Mouse (Mus musculus): Measurements from ENCODE around the gene Gm17387.
"Not testable (repeated sequence)": the region's sequence is repeated elsewhere in the genome, so short reads cannot be mapped to it uniquely, and the experiment has no call there.

The Gm17387 gene

DNA sequence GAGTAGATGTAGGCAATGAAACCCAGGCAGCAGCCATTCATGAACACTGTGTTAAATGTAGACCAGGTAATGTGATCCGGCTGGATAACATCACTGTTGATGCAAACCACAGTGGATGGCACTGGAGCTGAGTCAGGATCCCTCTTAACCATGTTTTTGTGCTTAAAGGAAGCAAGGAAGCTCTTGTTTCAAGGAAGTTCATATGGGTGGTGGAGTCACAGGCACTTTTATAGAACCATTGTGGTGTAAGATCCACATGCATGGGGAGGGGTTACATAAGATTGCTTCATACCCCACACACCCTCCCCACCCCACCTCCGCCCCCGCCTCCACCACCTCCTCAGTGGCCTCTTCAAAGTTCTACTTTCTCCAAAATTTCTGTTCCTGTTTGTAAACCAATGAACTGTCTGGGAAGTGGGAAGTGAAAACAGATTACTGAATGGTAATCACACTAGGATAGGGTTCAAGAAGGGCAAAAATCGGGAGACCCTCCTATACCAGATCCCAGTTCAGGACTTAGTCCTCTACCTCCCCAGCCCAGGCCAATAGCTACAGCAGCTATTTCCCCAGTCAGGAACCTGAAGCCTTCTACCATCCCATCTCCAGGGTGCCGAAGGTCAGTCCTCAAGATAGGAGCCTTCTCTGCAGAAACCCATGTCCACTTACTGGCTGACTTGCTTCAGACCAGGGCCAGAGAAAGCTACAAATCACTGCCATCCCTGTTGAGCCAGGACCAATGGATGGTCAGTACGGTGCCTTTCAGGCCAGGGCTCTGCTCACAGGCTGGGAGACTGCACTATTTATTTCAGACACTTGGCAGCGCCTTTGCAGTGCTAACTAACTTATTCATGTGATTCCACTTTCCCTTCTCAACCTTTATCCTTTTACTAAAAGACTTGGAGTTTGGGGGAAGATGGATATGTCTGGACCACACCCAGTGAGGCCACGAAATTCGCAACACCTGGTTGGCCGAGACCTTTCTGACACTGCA is 11.9 kb upstream of the Gm17387 start:
- no peak for DNase-seq (ENCODE audit: low spot score)

DNA sequence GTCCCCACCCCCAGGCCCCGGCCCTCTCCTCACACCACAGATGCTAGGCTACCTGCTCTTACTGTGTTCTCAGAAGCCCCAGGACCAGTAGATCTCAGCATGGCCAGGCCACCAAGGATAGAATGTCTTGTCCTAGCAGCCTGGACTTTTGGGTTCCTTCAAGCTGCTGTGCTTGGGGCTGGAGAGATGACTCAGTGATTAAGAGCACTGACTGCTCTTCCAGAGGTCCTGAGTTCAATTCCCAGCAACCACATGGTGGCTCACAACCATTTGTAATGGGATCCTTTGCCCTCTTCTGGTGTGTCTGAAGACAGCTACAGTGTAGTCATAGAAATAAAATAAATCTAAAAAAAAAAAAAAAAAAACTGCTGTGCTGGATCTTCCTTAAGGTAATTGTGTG is 11.1 kb upstream of the Gm17387 start, which contains the start of gene Ifitm6:
Ifitm6 (minus strand) TSS at position 101 of the 400 bp plus-strand sequence.
- not testable (repeated sequence) for DNase-seq (ENCODE audit: low spot score)

DNA sequence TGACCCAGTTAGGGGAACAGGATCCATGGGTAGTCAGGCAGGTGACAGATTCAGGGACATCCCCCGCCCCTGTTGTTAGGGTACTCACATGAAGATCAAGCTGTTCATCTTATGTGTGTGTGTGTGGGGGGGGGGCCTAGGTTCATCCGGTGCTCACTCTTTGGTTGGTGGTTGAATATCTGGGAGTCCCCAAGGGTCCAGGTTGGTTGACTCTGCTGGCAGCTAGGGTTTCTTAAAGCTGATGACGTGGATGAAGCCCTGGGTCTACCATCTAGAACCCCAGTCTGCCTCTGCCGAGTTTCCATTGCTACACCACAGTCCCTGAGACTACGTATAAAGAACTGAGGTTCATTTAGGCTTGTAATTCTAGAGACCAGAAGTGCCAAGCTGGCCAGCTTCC is 9.9 kb upstream of the Gm17387 start:
- no peak for DNase-seq (ENCODE audit: low spot score)

DNA sequence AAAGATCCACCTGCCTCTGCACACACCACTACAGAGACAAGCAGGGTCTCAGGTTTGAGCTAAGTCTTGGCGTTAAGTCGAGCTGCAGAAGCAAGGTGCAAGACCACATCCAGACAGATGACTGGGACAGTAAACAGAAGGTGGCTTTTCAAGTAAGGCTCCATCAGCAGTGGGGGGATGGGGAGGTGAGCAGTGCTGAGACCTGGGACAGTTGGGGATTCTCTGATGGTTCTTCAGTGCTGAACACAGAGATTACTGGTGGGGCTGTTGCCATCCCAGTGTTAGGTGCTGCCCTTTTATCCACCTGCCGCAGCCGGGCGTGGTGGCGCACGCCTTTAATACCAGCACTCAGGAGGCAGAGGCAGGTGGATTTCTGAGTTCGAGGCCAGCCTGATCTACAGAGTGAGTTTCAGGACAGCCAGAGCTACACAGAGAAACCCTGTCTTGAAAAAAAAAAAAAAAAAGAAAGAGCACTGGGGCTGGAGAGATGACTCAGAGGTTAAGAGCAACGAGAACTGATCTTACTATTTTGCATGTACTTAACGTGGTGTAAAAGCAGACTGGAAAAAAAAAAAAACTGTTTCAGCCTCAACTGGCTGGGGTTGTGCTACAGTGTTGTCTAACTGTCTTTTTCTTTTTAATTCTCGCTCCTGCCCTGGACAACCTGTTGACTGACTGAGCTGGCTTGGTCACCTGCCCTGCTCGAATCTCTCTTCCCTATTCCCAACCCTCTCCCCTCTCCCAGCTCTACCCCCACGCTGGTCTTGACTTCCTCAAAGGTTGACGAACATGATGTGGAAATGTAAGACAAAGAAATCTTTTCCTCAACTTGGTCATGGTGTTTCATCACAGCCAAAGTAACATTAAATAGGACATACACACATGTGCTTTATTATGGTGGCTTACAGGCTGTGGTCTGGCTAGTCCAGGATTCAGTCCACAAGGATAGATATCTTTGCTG is 7.2 kb upstream of the Gm17387 start:
- no peak for DNase-seq (ENCODE audit: low spot score)

DNA sequence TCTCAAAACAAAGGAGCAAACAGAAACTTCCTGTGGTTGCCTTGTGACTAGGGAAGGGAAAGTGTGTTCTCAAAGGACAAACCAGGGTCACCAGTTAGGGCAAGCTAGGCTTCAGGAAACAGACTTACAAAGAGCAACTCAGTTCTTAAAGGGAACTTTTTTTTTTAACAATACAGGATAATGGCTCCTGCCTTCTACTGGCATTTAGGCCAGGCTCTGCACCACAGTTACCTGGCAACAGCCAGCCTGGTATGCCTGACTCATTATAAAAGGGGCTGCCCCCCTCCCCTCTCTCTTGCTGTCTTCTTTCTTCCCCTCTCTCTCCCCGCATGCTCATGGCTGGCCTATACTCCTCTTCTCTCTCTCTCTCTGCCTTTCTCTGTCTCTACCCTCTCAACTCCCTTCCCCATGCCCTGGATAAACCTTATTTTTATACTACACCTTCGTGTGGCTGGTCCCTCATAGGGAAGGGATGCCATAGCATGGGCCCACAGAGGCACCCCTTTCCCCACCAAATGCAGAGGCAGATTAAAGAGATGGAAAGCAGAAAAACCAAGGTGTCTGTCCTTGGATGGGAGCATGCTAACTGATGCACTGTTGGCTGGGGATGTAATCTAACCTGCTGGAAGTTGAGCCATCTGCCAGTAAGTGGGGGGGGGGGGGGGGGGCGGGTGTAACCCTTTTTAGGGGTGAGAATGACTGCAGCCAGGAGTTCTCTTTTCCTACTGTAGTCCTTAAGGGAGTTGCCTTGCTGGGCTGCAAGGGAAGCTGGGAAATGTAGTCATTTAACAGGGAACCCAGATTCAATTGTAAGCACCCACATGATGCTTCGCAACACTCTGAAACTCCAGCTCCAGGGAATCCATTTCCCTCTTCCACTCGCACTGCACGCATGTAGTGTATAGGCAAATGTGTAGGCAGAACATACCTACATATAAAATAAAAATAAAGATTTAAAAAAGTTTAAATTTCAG is 3.8 kb upstream of the Gm17387 start:
- no peak for DNase-seq (ENCODE audit: low spot score)

DNA sequence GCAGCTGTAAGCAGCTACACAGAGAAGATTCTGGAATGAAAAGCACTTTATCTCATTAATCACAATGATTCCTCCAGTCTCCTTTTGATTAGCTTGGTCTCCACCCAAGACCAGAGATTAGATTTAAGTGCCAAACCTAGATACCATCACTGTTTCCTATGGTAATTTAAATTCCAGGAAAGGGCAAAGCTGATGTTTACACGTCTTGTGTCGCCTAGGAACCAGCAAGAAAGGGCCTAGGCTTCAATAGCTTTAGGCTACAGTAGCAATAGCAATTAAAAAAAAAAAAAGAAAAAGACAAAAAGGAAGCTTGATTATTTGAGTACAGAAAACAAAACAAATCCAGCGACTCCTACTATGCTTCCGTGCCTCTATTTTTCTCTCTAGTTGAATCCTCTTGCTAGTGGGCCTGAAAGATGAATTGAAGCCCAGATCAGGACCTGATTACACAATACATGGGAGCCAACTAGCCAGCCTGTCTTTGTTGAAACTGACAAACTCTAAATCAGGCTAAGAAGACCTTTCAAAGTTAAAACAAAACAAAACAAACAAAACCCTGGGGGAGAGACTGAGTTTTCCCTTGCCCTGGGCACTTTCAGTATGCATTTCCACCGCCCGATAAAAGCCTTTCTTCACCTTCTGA is 2.7 kb upstream of the Gm17387 start:
- no peak for DNase-seq (ENCODE audit: low spot score)

DNA sequence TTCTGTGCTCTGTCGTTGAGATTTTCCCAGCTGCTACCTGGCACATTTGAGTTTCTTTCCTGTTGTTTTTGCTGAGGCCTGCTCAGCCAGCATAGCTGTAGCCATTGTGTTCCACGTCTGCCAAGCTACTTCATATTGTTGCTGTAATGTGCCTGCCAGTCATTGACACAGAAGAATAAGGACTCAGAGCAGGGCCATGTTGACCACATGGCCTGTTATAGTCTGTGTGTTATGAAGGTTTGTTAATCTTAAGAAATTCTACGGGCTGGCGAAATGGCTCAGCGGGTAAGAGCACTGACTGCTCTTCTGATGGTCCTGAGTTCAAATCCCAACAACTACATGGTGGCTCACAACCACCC is 2.2 kb upstream of the Gm17387 start:
- DNase-seq (ENCODE audit: low spot score): no peak

DNA sequence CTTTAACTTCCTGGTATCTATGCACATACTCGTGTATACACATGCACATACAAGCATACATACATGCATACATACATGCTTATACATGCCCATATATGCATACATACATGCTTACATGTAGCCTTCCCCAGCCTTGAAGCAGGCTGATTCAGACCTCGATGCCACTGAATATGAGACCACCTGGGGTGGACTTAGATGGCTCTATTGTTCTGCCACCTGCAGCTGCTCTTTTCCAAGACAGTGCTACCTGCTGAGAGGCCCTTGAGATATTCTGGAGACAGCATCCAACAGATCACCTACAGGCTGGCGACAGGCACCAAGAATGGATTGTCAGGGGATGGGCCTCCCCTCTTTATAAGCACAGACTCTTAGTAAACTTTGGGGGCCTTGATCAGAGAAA is 1.5 kb downstream of the Gm17387 start:
- DNase-seq (ENCODE audit: low spot score): no peak

DNA sequence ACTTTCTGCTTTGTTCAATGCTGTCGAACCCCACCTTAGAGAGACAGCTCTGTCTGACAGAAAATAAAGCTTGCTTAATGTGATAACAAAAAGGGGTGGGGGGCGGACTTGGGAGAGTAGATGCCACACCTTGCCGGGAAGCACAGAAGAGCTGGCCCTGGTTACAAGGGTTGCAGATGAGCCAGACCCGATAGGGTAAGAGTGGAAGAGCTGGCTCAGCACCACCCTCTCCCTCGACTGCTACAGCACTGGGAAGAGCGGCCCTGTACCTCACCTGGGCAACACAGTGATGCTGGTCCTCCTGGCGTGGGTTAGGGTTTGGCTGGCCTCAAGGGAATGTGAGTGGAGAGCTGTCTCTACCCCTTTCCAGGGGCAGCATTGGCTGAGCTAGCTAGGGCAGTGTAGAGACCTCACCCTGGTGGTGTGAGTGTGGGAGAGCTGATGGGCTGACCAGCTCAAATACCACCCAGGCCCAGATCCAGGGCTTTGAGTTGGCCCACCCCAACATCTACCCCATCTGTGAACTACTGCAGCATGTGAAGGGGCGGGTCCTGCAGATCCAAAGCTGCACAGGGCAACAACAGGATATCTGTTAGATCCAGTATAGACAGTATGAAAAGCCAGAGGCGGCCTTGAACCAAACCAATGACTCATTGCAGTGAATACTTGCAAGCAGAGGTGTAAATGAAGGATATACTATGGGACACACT is 3.7 kb downstream of the Gm17387 start:
- no peak for DNase-seq (ENCODE audit: low spot score)

DNA sequence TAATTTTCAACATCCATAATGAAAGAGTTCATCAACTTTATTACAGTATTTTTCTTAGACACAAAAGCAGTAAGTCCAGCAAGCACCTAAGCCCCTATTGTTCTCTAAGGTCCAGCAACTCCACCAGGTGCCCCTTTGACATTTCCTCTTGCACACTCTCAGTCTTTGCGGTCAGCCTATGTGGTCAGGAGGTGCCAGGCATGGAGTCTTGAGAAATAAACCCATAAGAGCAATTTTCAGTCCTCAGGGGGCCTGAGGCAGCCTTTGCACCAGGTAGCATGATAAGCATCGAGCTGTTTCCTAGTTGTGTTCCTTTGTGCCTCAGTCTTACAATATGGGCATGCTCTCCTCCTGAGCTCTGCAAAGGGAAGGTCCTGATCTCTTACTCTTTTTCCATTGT is 7.7 kb downstream of the Gm17387 start:
- not testable (repeated sequence) for DNase-seq (ENCODE audit: low spot score)

DNA sequence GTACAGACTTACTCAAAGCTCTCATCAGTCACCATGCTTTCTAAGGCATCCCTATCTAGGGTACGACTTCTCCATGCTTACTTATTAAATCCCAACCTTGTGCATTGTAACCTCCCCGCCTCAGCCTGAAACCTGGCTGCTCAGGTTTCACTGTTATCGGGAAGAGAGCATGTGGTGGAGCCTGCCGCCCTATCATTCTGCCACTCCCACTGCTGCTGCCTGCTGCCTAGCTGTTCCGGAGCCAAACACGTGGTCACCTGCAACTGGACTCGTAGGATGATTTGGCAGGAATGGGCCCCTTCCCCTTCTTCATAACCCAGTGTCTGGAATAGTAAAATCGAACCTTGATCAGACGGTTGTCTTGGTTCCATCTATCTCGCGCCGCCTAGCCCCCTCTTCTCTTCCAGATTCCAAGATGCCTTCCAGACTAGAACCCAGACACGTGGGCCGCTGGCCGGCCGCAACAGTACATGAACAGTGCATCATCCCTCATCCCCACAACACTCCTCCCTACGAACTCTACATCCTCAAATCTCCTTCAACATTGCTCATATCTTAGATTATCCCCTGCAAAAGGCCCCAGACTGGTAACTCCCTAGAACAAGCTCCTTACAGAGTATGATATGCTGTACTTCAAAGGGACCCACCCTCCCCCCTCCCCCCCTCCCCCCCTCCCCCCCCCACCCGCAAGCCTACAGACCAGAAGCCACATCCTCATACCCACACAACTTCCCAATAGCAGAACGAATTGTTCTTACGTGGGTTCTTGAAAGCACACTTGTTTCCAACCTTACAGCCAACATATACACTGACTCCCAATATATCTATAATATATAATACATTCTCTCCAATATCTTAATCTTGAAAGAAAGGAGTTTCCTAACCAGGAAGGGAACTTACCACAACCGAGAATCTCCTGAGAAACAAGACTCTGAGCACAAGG is 9.4 kb downstream of the Gm17387 start:
- DNase-seq (ENCODE audit: low spot score): no peak

DNA sequence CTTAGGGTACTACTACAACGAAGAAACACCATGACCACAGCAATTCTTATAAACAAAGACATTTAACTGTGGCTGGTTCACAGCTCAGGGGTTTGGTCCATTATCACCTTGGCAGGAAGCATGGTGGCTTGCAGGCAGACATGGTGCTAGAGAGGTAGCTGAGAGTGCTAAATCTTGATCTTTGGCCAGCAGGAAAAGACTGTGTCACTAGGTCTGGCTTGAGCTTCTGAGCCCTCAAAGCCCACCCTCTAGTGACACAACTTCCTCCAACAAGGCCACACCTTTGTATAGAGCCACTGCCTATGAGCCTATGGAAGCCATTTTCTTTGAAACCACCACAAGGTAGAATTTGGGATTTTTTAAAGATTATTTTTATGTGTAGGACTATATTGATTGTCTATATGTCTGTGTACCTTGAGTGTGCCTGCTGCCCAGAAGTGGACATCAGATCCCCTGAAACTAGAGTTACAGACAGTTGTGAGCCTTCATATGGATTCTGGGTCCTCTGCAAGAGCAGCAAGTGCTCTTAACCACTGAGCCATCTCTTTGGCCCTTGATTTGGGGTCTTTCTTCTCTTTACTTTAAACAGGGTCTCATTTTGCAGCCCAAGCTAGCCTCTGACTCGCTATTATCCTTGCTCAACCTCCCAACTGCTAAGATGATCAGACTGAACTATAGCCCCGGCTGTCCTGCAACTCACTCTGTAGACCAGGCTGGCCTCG is 10.6 kb downstream of the Gm17387 start:
- no peak for DNase-seq (ENCODE audit: low spot score)

DNA sequence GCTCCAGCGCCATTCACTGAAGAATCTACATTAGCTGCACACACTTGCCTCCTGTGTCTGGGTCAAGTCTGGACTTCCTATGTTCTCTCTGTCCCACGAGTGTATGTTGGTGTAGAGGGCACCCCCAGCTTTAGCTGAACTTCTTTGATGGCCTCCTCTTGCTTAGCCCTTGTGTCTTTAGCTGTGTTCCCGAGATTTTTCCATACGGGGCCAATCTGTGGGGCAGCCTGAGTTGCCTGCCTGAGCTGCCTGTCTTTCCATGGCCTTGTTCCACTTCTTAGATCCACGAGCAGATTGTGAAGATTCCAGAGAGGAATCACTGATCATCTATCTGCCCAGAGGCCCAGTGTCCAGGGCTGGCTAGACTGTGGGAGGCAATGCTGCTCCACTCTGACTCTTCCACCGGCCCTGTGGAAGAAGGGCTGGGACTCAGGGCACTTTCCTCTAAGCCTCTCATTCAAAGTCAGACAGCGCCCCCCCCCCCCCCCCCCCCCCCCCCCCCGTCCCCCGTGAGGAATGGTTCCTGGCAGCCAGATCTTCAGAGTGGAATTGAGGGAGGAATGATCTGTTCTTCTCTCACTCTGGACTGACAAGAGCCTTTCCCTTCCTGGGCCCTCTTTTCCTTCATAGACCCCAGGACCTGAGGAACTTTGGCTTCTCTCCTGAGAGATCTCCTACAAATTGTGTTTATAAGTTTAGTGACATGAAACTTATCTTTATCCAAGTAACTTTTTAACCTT is 12.1 kb downstream of the Gm17387 start:
- no peak for DNase-seq (ENCODE audit: low spot score)

DNA sequence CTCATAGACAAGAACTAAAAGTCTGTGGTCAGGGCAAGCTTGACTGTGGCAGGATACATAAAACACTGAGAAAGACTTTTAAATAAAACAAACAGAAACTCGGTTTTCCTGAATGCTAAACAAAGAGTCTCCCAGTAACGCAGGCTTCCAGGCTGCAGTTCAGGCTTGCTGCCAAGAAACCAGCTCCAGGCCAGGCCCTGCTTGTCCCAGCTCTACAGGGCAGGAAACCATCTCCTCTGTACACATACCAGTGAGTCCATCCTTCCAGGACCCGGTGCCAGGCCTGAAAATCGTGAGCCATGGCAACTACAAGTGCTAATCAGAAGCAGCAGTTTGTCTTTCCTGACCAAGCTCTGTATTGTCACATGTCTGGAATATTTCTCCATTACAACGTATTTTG is 12.7 kb downstream of the Gm17387 start:
- no peak for DNase-seq (ENCODE audit: low spot score)

DNA sequence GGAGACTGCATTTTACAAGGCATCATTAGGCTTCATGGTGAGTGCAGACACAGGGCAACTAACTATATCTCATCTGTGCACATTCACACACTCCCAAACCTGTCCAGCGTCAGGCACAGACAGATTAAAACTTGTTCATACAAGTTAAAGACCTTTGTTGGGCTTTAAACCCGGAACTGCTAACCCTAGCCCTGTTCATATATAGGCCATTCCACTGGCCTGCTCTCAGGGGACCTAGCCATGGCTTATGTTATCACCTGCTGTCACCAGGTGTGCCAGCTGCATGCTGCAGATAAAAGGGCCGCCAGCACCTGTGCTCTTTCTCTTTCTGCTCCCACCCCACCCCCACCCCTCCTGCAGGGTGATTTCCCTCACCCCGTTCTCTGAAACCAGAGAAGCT is 13.6 kb downstream of the Gm17387 start:
- no peak for DNase-seq (ENCODE audit: low spot score)

DNA sequence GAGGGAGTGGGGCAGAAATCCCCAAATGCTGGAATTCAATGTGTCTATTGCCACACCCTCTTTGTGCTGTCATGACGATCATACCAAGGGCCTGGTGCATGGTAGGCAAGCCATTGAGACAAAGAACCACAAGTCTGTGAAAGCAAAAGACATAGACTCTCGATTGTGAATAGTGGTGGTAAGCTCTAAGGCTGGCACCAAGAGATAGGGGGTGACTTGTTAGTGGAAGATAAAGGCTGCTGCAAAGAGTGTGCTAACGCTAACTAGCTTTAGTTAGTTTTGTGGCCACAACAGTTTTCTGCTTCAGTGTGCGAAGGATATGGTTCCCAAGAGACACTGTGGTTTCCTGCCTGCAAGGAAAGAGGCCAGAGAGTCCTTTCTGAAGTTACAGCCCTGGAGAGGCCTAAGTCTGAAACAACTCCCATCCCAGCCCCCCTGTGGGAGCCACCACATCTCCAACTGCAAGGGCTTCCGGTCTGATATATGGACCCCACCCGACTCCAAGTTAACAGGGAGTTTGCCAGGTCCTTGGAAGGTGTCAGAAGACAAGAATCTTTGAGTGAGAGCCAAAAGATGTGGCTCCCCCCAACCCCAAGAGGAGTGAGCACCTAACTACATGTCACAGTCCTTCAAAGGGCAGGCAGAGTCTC is 18.1 kb downstream of the Gm17387 start:
- no peak for DNase-seq (ENCODE audit: low spot score)

DNA sequence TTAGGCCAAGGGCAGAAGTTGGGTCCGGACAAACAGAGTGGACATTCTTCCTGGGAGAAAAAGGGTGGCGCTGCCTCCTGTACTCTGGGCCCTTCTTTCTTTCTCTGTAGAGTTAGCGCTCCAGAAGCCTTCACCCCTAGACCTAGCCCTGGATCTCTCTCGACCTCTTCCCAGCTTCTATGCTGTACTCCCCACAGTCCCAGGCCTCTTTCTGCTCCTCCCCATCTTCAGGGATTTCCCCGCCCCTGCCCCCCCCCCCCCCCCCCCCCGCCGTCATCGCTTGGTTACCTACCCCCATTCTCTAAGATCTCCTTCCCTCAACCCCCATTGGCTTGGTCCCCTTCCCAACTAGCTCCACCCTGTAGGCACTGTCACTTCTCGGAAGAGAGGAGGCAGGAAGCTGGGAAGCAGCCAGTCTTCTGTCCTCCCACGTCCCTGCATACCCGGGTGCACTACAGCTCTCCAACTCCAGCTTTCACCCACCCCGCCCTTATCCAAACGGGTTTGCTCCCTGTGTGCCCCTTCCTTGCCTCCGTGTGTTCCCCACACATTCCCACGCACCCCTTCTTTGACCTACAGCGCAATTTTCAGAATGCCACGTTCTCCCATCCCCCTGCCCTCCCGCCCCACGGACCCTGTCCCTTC is 18.8 kb downstream of the Gm17387 start:
- DNase-seq (ENCODE audit: low spot score): no peak
